Mouse (Mus musculus): ENCODE measurements around the gene Hoxa11.

The Hoxa11 gene

DNA sequence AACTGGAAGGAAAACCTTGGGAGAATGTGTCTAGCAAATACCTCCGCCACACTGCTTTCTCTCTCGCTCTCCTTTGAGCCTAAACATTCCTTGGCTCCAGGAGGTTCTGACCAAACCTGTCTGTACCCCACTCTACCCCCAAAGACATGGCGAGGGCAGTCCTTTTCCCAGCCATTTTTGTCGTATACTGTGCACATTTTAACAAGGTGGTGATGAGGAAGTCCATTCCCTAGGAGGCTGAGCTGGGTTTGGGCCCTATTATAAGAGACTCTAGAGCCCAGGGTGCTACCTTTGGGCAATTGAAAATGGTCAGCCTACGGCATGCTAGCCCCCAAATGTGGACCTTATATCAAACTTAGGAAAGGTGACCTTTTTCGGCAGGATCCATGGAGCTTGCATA is 9.7 kb downstream of the Hoxa11 start:
- Histone ChIP-seq H3K4me3 (replicated peaks; ENCODE audit: low read length) (no peak overlapping the region), H3K27me3 (ENCODE audit: insufficient read depth, low read length) (peaks cover 95% of the 10 kb centered on the region), H3K9me3 (ENCODE audit: low read length) (no peaks in the 10 kb centered on the region; the same call in 1 of the 2 replicates), H3K4me1 (replicated peaks; ENCODE audit: low read depth, low read length) (peaks cover 43% of the 10 kb centered on the region), H3K36me3 (ENCODE audit: insufficient read depth, low read length) (no peaks in the 10 kb centered on the region)
- no peak for TF ChIP-seq POU5F1 (IDR thresholded peaks at IDR 0.05; ENCODE audit: borderline replicate concordance, low read length)
- TF ChIP-seq CTCF (conservative IDR thresholded peaks at IDR 0.05; ENCODE audit: low read length), result no peak
- TF ChIP-seq NANOG (IDR thresholded peaks at IDR 0.05; ENCODE audit: borderline replicate concordance, low read length), result no peak

- H3K27me3 ChIP-seq (ENCODE audit: insufficient read depth, low read length), result peaks cover 96% of the 10 kb centered on the region
- H3K4me1 ChIP-seq (replicated peaks; ENCODE audit: low read depth, low read length), result peaks cover 40% of the 10 kb centered on the region
- TF ChIP-seq POU5F1 (IDR thresholded peaks at IDR 0.05; ENCODE audit: borderline replicate concordance, low read length), result no peak
- TF ChIP-seq CTCF (conservative IDR thresholded peaks at IDR 0.05; ENCODE audit: low read length), result no peak
- TF ChIP-seq NANOG (IDR thresholded peaks at IDR 0.05; ENCODE audit: borderline replicate concordance, low read length), result no peak
- no peaks in the 10 kb centered on the region for H3K36me3 ChIP-seq (ENCODE audit: insufficient read depth, low read length)
- H3K4me3 ChIP-seq (replicated peaks; ENCODE audit: low read length), result 0 out of 2 replicates have a peak overlapping the region, but pooled peaks have one; percentile 65
- no peaks in the 10 kb centered on the region; the same call in 1 of the 2 replicates for H3K9me3 ChIP-seq (ENCODE audit: low read length)
Measured at GRCm38 (mm10) chr6:52235267-52235666, 10.3 kb downstream of the Hoxa11 start.

DNA sequence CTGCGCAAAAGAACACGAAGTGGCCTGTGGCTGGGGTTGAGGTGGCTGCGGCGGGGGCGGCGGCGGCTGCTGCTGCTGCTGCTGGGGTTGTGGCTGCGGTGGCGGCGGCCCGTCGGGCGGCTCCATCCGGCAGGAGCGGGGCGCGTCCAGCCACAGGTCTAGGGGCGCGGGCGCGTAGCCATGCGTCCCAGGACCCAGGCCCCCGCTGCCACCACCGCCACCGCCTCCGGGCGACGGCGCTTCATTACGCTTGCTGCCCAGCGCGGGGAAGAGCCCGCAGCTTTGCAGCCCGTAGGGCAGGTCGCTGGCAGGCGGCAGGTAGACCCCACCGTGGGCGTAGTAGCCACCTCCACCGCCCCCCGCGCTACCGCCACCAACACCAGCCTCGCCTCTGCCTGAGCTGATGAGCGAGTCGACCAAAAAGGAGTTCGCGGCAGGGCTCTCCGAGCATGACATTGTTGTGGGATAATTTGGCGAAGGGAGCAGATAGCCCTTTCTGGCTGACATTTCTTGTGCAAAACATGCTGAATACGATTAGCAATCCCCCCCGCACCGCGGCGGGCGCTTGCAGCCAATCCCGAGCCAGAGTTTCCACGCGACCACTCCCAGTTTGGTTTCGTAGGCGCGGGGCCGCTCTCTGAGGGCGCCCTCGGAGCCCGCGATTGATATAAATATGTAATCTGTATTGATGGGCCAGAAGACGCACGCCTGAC is 11.0 kb downstream of the Hoxa11 start:
- Histone ChIP-seq H3K4me1 (replicated peaks; ENCODE audit: low read depth, low read length) (peaks cover 40% of the 10 kb centered on the region), H3K4me3 (replicated peaks; ENCODE audit: low read length) (peak overlapping the region; percentile 65), H3K36me3 (ENCODE audit: insufficient read depth, low read length) (no peaks in the 10 kb centered on the region), H3K27me3 (ENCODE audit: insufficient read depth, low read length) (peaks cover 96% of the 10 kb centered on the region), H3K9me3 (ENCODE audit: low read length) (no peaks in the 10 kb centered on the region; the same call in 1 of the 2 replicates)
- TF ChIP-seq NANOG (IDR thresholded peaks at IDR 0.05; ENCODE audit: borderline replicate concordance, low read length) (no peak), POU5F1 (IDR thresholded peaks at IDR 0.05; ENCODE audit: borderline replicate concordance, low read length) (no peak)

DNA sequence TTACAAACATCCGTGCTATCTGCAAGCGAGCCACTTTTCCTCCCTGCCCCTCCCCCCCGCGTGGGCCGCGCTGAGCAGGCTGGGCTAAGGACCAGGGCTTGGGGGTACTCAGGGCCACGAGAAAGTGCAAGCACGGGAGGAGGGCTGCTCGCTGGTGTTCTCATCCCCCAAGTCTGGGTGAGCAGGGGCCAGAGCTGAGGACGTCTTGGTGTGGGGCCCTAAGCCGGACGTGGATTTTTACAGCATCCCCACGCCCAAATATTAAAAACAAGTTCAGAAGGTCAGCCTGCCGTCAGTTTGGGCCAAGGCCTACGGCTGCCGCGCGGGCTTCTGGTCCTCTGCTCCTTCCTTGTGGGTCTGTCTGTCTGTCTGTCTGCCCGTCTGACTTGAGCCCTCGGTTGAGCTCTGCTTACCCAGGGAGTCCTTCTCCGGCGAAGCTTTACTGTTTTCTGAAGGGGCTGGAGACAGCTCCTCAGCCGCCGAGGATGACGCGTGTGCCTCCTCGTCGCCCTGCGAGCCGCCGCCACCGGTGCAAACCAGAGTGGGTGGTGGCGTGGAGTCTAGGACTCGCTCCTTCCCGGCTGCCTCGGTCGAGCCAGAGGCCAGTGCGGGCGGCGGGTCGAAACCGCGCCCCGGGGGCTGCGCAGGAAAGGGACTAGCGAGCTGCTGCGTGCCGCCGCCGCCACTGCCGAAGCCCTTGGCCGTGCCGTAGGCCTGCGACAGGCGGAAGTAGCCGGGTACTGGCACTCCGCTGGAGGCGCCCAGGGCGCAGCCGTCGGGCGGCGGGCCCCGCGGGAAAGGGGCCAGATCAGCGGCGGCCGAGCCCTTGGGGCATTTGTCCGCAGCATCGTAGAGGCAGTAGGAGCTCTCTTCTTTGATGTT is 11.8 kb downstream of the Hoxa11 start:
- Histone ChIP-seq H3K36me3 (ENCODE audit: insufficient read depth, low read length) (no peaks in the 10 kb centered on the region), H3K27me3 (ENCODE audit: insufficient read depth, low read length) (peaks cover 97% of the 10 kb centered on the region), H3K9me3 (ENCODE audit: low read length) (no peaks in the 10 kb centered on the region; the same call in 1 of the 2 replicates), H3K4me3 (replicated peaks; ENCODE audit: low read length) (peak overlapping the region; percentile 65), H3K4me1 (replicated peaks; ENCODE audit: low read depth, low read length) (peaks cover 46% of the 10 kb centered on the region)
- no peak for TF ChIP-seq POU5F1 (IDR thresholded peaks at IDR 0.05; ENCODE audit: borderline replicate concordance, low read length)
- no peak for TF ChIP-seq NANOG (IDR thresholded peaks at IDR 0.05; ENCODE audit: borderline replicate concordance, low read length)
- TF ChIP-seq CTCF (conservative IDR thresholded peaks at IDR 0.05; ENCODE audit: low read length), result no peak

DNA sequence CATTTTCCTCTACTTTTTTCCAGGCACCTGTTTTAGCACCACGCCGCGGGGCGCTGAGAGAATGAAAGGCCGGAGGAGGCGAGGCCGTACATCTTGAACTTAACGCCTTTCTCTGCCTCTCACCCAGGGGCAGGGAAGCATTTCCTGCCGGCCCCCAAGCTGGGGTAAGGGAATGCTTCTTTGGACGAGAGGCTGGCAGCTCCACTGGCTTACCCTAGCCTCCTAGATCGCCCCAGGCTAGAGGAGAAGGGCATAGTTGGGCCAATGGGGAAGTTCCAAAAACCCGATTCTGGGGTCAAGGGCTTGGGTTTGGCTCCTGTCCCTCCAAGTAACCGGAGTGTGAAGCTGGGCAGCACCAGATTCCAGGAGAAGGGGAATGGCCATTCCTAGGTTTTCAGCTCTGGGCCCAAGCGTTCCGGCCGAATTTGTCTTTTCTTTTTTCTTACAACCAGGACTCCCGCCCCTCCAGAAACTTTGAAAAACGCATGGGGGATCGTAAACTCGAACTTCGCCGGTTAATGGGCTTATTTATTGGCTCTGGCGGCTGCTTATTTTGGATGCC is 12.5 kb downstream of the Hoxa11 start:
- H3K4me3 ChIP-seq (replicated peaks; ENCODE audit: low read length), result peak overlapping the region; percentile 65
- no peaks in the 10 kb centered on the region for H3K36me3 ChIP-seq (ENCODE audit: insufficient read depth, low read length)
- no peaks in the 10 kb centered on the region; the same call in 1 of the 2 replicates for H3K9me3 ChIP-seq (ENCODE audit: low read length)
- H3K4me1 ChIP-seq (replicated peaks; ENCODE audit: low read depth, low read length), result peaks cover 47% of the 10 kb centered on the region
- TF ChIP-seq POU5F1 (IDR thresholded peaks at IDR 0.05; ENCODE audit: borderline replicate concordance, low read length) (no peak), NANOG (IDR thresholded peaks at IDR 0.05; ENCODE audit: borderline replicate concordance, low read length) (no peak), CTCF (conservative IDR thresholded peaks at IDR 0.05; ENCODE audit: low read length) (no peak)
- H3K27me3 ChIP-seq (ENCODE audit: insufficient read depth, low read length), result peaks cover 96% of the 10 kb centered on the region

GRCm38 (mm10) chr6:52232568-52232965 is 13.0 kb downstream of the Hoxa11 start:
- no peak for TF ChIP-seq CTCF (conservative IDR thresholded peaks at IDR 0.05; ENCODE audit: low read length)
- TF ChIP-seq POU5F1 (IDR thresholded peaks at IDR 0.05; ENCODE audit: borderline replicate concordance, low read length), result no peak
- no peak for TF ChIP-seq NANOG (IDR thresholded peaks at IDR 0.05; ENCODE audit: borderline replicate concordance, low read length)
- peaks cover 96% of the 10 kb centered on the region for H3K27me3 ChIP-seq (ENCODE audit: insufficient read depth, low read length)
- H3K4me3 ChIP-seq (replicated peaks; ENCODE audit: low read length), result no peak overlapping the region; the same call in 1 of the 2 replicates
- no peaks in the 10 kb centered on the region for H3K36me3 ChIP-seq (ENCODE audit: insufficient read depth, low read length)
- H3K4me1 ChIP-seq (replicated peaks; ENCODE audit: low read depth, low read length), result peaks cover 47% of the 10 kb centered on the region
- H3K9me3 ChIP-seq (ENCODE audit: low read length), result no peaks in the 10 kb centered on the region; the same call in 1 of the 2 replicates

DNA sequence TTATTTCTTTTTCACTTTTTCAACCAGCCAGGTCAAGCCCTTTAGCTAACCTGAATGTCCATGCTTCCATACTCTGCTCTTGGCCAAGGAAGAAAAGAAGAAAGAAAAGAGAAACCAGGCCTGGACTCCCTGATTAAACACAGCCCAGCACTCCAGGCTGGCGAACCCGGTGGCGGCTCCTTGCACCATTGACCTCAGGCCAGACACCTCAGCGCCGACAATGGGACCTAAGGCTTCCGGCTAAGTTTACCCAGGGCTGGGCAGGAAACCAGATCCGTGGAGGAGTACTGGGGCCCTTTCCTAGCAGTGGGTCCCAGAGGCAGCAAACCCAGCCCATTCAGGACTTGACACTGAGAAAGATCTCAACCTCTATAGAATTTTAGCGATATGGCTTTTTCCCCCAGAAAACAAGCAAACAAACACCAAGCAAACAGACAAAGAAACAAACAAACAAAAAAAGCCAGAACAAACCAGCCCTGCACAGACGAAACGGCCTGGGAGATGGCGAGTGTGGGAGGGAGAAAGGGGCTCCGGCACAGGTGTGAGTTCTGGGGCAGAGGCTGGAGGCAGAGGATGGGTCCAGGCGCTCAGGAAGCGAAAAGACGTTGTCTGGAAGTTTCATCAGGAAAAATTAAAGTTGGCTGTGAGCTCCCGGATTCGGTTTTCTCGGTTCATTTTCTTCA is 13.6 kb downstream of the Hoxa11 start:
- Histone ChIP-seq H3K4me1 (replicated peaks; ENCODE audit: low read depth, low read length) (peaks cover 48% of the 10 kb centered on the region), H3K4me3 (replicated peaks; ENCODE audit: low read length) (no peak overlapping the region), H3K27me3 (ENCODE audit: insufficient read depth, low read length) (peaks cover 96% of the 10 kb centered on the region), H3K9me3 (ENCODE audit: low read length) (no peaks in the 10 kb centered on the region; the same call in 1 of the 2 replicates), H3K36me3 (ENCODE audit: insufficient read depth, low read length) (no peaks in the 10 kb centered on the region)
- TF ChIP-seq CTCF (conservative IDR thresholded peaks at IDR 0.05; ENCODE audit: low read length), result no peak
- TF ChIP-seq NANOG (IDR thresholded peaks at IDR 0.05; ENCODE audit: borderline replicate concordance, low read length), result no peak
- no peak for TF ChIP-seq POU5F1 (IDR thresholded peaks at IDR 0.05; ENCODE audit: borderline replicate concordance, low read length)

Data from E14TG2a.4 (cell line).